Mouse (Mus musculus) neutrophil, adult 59 days (primary cell): Measurements from ENCODE around the gene Olfr743. TPM values are rescaled to one million over a fixed set of nuclear protein-coding genes. Genes with fewer than 3 reads are reported as not detected.

ENCODE experiments used
- total RNA-seq, 2 experiments: library from RNA; stranded (reverse); gene quantifications; 1 replicate in 1 of 2; 2 replicates in 1 of 2; pipeline ENCODE4 v1.2.4; 2023

Olfr743 gene
- total RNA-seq, result not detected

DNA sequence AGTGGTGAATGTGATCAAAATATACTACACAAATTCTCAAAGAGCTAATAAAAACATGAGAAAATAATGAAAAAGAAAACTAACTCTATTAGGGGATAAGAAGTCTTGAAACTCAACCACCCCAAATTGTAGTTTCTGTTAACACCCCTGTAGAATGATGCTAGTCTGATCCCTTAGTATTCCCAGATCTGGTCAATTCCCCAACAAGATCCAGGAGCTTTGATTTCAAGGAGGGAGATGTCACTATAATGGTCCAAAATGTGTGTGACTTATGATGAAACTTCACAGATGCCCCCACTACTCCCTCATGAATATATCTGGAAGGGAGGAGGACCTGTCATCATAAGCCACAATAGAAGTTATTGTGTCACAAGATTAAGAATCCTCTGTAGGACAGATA lies at the start of gene Olfr743:
Olfr743 (plus strand) TSS at position 301 of the 400 bp plus-strand sequence.

DNA sequence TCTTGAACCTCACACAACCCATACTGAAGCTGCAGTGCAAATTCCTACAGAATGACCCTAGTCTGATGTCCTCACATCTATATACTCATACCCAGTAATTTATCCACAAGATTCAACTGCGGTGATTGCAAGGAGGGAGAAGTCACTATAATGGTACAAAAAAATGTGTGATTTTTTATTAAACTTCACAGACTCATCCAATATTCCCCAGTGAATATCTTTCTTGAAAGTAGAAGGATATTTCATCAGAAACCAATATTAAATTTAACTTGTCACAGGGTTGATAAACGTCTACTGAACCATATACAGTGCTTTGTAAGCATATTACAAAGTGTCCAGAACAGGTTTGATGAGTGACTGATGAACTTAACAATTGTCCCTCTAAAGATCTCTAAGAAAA lies 49.2 kb upstream of the Olfr743 start, which contains the start of gene Olfr741:
Olfr741 (plus strand) TSS at position 301 of the 400 bp plus-strand sequence.

DNA sequence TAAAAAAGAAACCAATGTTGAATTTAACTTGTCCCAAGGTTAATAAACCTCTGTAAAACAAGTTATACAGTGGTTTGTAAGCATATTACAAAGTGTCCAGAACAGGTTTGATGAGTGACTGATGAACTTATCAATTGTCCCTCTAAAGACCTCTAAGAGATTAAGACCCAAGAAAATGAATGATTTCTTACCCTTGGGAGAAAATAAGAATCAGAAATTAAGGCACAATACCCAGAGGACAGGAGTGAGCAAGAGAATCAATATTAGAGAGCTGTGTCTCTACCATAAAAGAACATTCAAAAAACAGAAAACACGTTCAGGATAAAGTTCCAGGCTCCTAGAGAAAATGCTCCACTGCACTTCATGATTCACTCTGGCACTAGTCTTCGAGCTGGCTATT lies 18.3 kb upstream of the Olfr743 start, which contains the start of gene Olfr742:
Olfr742 (plus strand) TSS at position 301 of the 400 bp plus-strand sequence.

Other genes starting within 250 kb of the Olfr743 start
- gene Olfr732, start 237.6 kb upstream of the Olfr743 start, total RNA-seq, result not detected
- not detected for gene Olfr733, start 220.3 kb upstream of the Olfr743 start, total RNA-seq
- gene Olfr734, start 195.1 kb upstream of the Olfr743 start, total RNA-seq, result not detected
- gene Olfr735, start 173.0 kb upstream of the Olfr743 start, total RNA-seq, result not detected
- gene Tlr11, start 163.9 kb upstream of the Olfr743 start, total RNA-seq, result under 1 TPM in 1 of 2 experiments, not detected in 1; 0.29 TPM
- not detected for gene Olfr736, start 140.7 kb upstream of the Olfr743 start, total RNA-seq
- gene Olfr738, start 114.3 kb upstream of the Olfr743 start, total RNA-seq, result not detected
- not detected for gene Olfr739, start 103.2 kb upstream of the Olfr743 start, total RNA-seq
- not detected for gene Olfr740, start 76.3 kb upstream of the Olfr743 start, total RNA-seq
- gene Olfr741, start 49.1 kb upstream of the Olfr743 start, total RNA-seq, result not detected
- not detected for gene Olfr742, start 18.2 kb upstream of the Olfr743 start, total RNA-seq
- gene Olfr744, start 93.0 kb downstream of the Olfr743 start, total RNA-seq, result not detected
- gene Olfr745, start 117.5 kb downstream of the Olfr743 start, total RNA-seq, result not detected
- not detected for gene Olfr746, start 125.2 kb downstream of the Olfr743 start, total RNA-seq
- not detected for gene Olfr747, start 171.4 kb downstream of the Olfr743 start, total RNA-seq
- gene Olfr748, start 185.5 kb downstream of the Olfr743 start, total RNA-seq, result not detected
- not detected for gene Olfr749, start 223.3 kb downstream of the Olfr743 start, total RNA-seq